Mouse (Mus musculus): ENCODE results near the gene Gpc3.

Gpc3 gene

DNA sequence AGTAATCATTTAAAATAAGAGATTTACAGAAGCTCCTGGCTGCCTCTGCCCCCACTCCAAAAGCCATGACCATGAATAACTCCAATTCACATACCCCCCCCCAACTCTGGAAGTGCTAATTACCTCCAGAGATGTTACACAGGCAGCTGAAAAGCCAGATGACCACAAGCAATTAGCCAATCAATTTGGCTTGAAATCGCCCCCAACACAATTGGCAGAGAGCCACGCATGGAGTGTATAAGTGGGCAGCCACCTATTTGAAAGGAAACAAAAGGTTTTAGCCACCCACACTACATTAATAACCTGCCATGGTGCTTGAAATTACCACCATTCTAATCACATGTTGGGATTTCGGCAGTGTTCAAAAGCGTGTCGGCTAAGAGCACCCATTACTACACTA lies 55.2 kb downstream of the Gpc3 start:
- no peak for DNase-seq (ENCODE audit: low spot score in 2 of 2)

DNA sequence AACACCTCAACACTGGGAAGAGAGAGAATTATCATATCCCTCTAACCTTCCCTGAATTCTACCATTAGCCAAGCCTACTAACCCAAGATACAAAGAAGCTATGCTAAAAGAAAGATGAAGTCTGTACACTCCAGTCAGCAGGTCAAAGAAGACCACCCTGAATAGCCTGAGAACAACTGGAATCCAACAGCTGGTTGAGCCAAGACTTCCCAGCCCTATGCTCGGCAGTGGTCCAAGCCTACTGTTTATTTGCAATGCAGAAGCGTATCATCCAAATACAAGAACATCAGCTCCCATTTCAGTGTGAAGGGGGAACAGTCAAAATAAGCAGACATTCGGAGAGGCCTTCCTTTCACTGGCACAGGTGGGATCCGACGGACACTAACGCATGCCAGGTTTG lies 56.3 kb downstream of the Gpc3 start:
- DNase-seq (ENCODE audit: low spot score in 2 of 2), result no peak

DNA sequence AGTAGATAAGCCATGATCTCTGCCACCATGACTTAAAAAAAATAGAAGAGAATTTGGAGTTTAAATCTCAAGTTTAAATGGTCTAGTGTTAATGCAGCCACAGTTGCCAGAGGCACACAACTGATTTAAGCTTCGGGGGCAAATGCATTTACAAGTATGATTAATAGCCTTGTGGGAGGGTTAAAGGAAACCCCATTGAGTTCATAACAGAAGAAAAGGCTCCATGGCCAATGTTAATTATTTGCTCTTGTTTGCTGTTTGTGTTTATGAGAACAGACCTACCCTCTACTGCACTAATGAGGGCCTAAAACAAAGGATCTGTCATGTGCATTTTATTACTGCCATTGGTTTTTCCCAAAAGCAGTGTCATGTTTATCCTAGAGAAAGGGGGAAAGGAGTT lies 62.5 kb downstream of the Gpc3 start:
- no peak for DNase-seq (ENCODE audit: low spot score in 2 of 2)

DNA sequence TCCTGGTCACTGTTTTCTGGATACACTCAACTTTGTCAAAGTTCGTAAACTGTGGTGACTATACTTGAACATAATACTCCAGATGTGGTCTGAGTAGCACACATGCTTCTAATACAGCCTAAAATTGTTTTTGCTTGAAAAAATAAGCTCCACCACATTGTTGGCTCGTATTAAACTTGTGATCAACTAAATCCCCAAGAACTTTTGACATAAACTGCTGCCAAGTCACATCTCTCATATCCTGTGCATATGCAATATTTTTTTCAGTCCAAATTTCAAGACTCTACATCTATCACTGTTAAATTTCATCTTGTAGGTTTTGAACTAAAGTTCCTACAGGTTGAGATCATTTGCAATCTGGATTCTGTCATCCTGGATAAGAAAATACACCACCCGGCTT lies 69.1 kb downstream of the Gpc3 start:
- no peak for DNase-seq (ENCODE audit: low spot score in 2 of 2)

DNA sequence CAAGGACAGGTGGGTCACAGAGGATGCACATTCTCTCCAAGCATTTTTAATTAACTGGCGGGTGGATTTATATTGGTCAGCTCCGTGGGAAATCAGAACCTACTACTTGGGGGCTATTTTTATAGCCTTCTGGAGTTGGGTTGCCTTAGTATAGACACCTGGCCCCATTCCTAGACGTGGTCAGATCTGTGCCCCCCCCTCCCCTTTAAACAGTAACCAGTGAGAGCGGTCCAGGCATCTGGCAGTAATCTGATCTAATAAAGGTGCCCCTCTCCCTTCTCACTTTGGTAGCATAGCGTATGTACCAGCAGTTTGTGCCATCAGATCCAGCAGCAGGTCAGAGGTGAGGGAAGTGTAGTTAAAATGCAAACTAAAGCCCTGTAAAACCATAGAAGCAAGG lies 76.5 kb downstream of the Gpc3 start:
- no peak for DNase-seq (ENCODE audit: low spot score in 2 of 2)

DNA sequence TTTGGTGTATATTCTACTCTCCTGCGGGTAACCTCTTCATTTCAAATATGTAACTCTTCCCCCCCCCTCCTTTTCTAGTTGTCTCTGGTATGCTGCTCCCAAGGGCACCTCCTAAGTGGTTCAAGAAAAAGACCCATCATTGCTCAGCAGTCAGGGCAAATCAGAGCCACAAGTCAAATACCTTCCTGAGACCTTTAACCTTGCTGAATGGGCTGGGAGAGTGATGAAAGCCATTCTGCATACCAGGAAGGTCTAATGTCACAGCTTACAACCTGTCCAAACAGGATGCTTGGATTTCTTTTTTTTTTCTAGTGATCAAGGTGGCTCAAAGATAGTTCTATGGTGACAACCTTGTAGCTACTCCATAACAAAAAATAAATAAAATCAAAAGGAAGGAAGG lies 80.0 kb downstream of the Gpc3 start:
- DNase-seq (ENCODE audit: low spot score in 2 of 2), result no peak

DNA sequence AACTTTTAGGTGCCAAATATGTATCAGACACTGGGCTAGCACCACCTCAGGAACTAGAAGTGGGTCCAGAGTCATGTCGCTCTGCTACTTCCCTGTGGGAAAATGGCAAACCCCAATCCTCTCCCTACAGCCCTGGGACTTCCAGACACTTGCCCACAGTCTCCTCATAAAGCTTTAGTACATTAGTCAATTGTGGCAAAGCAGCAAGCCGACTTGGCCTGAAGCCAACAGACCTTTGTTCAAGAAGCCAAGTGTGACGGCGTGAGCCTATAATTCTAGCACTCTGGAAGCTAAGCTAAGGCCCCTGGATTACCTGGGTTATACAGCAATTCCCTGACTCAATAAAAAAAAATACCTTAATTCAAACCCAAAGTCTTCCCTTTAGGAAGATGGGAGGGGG lies 80.7 kb downstream of the Gpc3 start:
- no peak for DNase-seq (ENCODE audit: low spot score in 2 of 2)

DNA sequence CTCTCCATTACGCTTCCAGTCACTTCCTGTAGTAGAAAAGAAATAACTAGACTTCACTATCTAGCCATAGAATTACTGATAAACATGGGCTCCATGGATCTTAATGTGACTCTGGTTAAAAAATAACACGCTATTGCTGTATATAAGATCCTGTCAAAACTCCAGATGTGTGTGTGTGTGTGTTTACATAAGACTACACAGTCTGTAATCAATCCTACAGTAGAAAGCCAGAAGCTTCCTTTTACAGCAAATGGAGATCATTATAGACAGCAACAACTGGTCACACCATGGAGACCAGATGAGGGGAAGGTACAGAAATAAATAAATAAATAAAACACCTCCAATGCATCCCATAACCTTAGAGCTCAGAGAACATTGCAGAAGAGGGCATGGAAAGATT lies 81.6 kb downstream of the Gpc3 start:
- no peak for DNase-seq (ENCODE audit: low spot score in 2 of 2)

DNA sequence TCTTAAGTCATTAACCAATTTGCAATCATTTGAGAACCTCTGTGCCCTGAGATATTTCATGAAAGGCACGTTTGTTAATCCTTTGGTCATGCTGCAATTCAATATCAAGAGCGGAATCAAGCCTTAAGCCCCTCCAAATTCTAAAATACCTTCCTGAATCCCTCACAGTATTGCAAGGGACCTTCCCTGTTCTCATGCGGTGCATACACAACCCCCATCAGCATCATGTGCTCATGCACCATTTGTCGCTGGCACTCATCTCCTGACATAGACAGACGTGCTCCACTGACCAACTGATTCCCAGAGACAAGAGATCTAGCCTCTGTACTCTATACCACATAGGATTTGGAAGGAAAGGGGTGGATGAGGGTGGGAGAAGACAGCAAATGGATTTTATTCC lies 87.7 kb downstream of the Gpc3 start:
- DNase-seq (ENCODE audit: low spot score in 2 of 2), result no peak

DNA sequence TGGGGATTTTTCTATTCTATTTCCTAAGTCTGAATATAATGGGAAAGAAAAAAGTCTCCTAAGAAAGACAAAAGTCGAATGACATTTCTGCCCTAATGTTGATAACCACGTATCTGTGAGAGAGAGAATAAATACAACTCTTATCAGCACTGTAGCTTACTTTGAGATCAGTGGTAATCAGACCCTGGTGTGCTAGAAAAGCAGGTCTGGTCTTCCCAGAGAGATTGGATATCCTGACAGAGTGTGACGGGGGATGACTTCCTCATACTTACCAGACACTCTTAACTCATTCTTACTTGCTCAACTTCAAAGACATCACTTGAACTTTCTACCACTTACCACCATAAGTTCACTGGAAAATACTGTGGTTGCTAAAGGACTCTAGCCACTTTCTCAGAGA lies 88.6 kb downstream of the Gpc3 start:
- no peak for DNase-seq (ENCODE audit: low spot score in 2 of 2)

DNA sequence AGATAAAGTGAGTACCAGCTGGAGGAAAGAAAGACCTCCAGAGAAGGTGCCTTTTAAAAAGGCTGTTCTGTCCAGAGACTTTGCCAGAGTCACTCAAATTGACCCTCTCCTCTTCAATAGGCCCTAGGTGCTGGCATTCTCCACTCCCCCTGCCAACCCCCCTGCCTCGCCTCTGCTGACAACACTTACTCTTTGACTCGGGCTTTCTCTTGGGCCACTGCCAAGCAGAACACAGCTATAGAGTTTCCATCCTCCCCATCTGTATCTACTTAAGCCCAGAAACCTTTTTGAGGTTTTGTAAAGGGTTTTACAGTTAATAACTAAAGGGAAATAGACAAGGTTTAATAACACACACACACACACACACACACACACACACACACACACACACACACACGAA lies 99.2 kb downstream of the Gpc3 start:
- no peak for DNase-seq (ENCODE audit: low spot score in 2 of 2)

DNA sequence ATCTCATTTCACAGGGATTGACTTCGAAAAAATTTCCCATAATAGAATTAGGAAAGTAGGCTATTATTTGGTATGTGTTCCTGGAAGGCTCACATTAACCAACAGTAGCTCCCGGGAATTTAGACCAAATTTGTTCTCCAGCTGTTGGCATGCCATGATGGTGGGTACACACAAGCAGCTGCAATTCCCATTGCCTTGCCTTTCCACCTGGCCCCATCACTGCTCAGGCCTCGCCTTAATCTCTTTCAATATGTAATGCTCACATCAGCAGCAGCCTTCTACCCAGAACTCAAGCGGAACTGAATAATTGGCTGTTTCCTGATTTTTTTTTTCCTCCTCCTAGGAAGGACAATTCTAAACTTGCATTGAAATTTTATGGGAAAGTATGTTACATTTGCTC lies 102.6 kb downstream of the Gpc3 start:
- DNase-seq (ENCODE audit: low spot score in 2 of 2), result no peak

DNA sequence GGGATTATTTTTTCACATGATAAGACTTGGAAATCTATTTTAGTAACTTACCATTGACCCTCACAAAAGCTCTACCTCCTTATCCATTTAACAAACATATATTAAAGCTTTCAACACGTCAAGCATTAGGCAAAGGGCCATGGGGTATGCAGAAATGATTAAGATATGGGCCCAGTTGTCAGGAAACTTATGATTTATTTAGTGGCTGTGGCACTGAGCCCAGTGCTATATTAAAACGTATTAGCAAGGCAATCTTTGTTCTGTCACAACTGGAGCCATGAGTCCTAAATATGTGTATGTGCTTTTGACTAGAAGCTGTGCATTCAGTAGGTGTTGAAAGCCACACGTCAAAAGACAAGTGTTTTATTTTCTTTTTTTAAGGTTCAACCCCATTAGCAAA lies 109.9 kb downstream of the Gpc3 start:
- DNase-seq (ENCODE audit: low spot score in 2 of 2), result no peak

DNA sequence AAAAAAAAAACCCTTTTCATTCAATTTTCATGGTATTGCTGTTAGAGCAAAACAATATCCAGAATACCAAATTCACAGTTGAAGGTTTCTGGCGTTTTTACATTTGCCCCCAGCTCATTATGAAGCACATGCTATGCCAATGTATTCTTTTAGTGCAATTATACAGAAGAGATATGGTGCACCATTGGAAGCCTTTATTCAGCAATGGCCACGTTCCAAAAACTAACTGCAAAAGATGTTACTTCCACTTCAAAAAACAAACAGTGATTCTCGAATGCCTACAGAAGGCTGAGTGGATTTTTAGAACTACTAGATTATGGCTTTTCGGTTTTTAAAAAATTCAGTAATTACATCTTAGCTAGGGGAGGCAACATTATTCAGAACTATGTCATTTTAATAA lies 124.3 kb downstream of the Gpc3 start:
- DNase-seq (ENCODE audit: low spot score in 2 of 2), result no peak

DNA sequence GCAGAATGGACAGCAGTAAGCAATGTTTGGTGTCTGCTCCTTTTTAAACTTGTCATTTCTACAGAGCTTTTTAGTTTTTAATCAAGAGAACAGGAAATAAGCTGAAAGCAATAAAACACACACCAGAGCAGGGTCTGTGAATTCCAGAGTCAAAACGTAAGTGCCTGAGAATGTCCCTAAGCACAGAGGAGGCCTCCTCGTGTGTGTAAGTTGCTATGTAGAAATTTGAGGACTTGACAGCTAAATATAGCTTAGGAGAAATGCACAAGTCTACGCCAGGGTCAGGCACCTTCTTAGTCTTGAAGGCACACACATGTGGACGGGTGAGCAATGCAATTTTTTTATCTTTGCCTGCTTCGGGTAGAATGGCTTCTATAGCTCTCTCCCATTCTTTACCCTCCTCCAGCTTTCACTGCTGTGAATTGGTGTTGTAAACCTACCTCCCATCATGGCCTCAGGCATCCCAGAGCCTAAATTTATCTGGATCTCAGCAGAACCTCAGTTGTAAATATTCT lies 158.6 kb downstream of the Gpc3 start:
- no peak for DNase-seq (ENCODE audit: low spot score in 2 of 2)

DNA sequence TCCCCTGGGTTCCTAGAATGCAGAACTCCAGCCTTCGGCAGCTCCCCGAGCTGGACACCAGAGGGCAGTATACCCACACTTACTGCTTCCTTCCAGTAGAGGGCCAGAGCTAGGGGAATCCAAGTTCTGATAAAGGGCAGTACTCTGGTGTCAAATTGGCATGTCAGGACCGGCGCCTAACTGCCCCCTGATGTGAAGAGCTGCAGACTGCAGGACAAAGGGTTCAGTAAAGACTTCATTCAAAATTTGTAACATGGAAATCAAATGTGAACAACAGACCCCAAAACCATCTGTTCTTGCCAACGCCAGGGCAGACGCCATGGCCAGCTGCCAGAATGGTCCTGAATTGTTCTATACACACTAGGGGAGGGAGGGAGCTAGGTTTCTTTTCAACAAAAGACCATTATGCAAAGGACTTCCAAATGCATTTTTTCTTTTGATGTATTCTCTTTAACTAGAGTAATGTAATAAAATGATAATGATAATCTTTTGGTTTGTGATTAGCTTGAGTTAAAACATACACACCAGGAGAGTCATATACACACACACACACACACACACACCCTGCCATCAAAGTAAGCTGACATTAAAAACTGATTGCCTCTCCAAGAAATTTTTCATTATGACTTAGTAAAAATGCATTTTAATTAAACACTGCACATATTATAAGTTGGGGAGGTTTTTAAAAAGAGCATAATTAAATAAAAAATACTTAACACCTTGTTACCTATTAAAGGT lies 160.1 kb downstream of the Gpc3 start:
- peak; percentile 28 to 62 for DNase-seq (ENCODE audit: low spot score in 2 of 2)

DNA sequence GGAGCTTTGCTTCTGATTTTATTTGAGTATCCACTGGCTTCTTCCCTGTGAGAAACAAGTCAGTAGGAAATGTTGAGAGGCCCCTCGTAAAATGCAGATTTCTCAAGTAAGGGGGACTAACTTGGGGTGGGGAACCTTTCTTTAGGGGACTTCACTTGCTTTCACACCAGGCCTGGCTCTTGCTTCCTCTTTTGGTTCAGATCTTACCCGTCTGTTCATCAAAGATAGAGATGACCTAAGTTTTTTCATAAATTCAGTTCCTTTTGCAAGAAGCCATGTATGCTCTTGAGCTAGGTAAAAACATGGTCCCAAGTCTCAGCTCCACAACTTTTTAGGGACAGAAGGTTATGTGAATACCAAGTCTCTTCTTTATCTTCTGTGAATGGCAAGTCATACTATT lies 164.6 kb downstream of the Gpc3 start:
- DNase-seq (ENCODE audit: low spot score in 2 of 2), result no peak

DNA sequence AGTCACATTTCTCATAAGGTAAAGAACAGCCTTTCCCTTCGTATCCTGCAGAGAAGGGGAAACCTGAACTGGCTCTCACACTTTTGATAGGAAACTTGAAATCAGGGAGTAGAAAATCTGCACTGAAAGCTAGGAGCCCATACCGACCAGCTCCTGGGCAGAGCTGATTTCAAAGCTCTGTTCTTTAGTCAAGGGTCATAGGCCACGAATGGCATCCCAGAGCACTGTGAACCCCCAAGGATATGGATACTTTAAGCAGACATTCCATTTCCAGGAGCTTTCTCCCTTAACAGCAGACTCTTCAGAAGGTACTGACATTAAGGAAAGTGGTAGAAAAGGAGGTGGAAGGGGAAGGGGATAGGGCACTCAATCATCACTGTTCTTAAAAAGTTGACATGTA lies 165.3 kb downstream of the Gpc3 start:
- DNase-seq (ENCODE audit: low spot score in 2 of 2), result no peak

DNA sequence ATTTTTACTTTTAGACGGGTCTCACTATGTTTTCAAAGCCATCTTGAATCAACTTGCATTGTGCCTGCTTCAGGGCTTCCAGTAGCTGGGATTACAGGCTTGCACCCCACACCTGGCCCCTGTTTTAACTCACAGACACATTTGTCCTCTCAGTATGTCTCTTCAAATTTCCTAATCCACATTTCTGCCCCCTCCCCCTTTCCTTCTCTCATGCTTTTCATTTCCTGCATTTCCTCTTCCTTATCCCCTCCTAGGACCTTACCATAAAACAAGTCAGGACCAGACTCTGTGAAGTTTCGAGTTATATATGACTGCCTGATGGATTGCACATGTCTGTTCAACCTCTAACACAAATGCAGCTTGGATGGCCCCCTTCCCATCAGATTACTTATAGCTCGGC lies 167.2 kb downstream of the Gpc3 start:
- no peak for DNase-seq (ENCODE audit: low spot score in 2 of 2)

DNA sequence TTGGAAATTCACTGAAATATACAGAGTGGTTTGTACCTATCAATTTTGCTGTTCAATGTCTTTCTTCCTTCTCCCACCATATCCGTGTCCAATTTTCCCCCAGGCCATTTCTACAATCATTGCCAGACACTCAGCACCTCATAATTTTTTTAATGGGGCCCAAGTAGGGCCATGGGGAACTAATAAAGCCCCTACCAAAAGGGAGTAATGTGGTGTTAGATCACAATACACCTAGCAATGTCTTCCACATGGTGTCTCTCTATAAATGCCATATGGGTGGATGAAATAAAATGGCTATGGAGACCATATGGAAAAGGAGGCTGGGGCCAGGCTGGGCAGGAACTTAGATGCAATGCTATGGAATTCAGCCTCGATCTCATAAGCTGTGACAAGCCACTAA lies 168.8 kb downstream of the Gpc3 start:
- no peak for DNase-seq (ENCODE audit: low spot score in 2 of 2)

DNA sequence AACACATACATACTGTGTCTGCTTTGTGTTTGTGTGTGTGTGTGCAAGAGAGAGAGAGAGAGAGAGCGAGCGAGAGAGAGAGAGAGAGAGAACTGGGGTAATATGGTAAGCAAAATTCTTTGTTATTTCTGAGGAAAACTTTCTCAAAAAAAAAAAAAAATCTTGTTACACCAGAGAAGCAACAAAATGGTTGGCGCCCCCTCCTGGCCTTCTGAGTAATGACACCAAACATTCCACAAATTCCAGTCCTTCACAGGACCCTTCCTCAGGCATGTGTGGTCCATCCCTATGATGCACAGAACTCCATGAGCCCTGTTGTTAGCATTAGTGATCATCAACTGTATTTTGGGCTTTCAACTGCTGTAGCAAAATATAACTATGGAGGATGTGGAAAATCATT lies 172.0 kb downstream of the Gpc3 start:
- no peak for DNase-seq (ENCODE audit: low spot score in 2 of 2)

DNA sequence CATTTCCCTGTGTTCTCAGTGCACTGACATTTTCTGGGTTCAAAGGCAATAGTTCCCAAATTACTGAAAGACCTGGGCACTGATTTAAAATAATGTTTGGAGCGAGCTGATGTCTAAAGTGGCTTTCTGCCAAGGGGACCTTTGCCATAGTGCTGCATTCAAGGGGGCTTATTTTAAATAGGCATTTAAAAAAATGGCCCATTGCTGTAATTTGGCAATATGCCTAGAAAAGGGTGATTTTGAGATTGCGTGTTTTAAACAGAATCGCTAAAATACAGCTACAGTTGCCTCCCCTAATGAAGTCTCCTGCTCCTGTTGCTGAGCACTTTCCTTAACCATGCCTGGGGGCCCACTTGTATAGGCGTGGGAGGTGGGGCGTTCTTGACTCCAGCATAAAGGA lies 174.3 kb downstream of the Gpc3 start:
- DNase-seq (ENCODE audit: low spot score in 2 of 2), result no peak

DNA sequence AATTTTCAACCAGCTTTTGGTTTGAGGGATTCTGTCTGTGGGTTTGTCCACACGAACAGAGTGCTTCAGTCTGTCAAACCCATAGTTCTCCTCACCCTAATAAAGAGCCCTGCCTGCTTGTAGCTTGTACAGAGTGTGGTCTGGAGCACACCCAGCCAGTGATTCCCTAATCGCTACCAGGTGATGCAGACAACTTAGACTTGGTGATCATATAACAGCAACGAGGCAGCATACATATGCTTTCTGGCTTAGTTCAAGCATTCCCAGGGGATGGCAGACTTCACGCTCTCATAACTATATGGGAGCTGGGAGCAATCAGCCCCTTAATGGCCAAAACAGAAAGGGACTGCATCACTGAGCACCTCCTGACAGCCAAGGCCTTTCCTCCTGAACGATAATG lies 188.1 kb downstream of the Gpc3 start:
- DNase-seq (ENCODE audit: low spot score in 2 of 2), result no peak

DNA sequence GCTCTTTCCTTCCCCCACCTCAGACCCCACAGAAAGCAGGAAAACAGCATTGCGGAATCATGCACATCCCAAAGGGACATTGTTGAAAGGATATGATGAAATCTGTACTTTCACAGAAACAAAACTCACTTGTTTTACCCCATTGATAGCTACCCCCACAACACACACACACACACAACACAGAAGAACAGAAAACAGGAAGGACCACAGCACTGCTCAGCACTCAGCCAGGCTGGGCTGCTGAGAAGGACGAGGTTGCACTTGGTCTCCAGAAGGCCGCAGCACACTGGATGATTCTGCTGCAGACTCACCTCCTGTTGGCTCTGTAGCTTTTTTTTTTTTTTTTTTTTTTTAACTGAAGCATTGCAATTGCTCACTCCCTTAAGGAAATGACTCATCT lies 193.9 kb downstream of the Gpc3 start:
- DNase-seq (ENCODE audit: low spot score in 2 of 2), result no peak

Data from urinary bladder, postnatal 36 days (tissue).